Mouse (Mus musculus): ENCODE measurements at regions not wholly inside any gene's neighbourhood (a gene's known extent, or its start where the extent isn't known, plus 50 kb on each side); places are given as distances from the start of the nearest gene placed in this dataset.

GRCm38 (mm10) chr4:23985956-23986355 lies 510.3 kb upstream of the Mms22l start:
- DNase-seq (ENCODE audit: extremely low spot score in 1 of 2, low spot score in 1 of 2), result no peak

DNA sequence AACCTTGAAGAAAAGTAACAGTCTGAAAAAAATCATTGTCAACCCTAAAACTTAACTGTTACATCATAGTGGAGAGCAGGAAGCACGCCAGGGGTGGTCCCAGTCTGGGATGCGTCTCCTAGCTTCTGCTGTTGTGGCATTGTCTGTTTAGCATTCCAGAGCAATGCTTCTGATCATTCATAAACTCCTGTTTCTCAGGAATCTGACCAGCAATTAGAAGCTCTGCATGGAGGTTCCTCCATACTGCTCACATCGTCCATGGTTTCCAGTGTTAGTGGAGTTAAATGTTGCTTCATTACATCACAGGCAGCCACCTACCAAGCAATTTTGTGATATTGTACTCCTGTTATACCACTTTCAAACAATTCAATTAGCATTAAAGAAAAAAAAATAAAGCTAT lies 502.4 kb upstream of the Mms22l start:
- DNase-seq (ENCODE audit: extremely low spot score in 1 of 2, low spot score in 1 of 2), result no peak

- DNase-seq (ENCODE audit: extremely low spot score in 1 of 2, low spot score in 1 of 2), result no peak
Observed at GRCm38 (mm10) chr4:23994261-23994965, 501.8 kb upstream of the Mms22l start.

DNA sequence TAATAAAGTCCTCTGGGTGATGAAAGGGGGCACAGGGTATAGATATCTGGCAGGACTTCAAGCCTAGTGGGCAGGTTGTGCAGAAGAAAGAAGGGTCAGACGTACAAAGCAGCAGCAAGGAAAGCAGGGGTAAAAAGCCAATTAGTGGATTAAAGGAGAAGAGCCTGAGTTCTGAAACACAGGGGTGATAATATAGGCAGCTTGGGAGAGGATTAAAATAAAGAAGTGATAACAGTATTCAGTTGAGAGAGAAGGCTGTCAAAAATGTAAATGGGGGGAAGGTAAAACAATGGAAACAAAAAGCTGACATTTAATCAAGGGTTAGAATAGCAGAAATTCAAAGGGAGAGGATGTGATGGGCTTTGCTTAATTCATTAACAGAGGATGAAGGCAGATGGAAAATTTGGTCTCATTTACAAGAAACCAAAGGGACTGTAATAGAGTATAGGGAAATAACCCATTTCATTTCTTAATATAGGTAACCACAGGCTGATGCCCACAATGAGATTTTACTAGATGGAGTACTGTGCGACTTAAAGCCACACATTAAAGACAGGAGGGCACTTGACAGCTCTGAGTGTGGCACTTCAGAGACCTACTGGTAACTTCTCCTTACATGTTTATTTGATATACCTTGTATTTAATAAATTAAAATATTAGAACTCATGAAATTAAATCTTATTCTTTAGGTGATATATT lies 489.8 kb upstream of the Mms22l start:
- no peak for DNase-seq (ENCODE audit: extremely low spot score in 1 of 2, low spot score in 1 of 2)

- DNase-seq (ENCODE audit: extremely low spot score in 1 of 2, low spot score in 1 of 2), result peak; percentile 3 to 53
Observed at GRCm38 (mm10) chr4:24019178-24020104, 476.8 kb upstream of the Mms22l start.

Measured in frontal cortex, adult 2 months (tissue).